Mouse (Mus musculus): ENCODE results near the gene Prtg. TPM values are rescaled to one million over a fixed set of nuclear protein-coding genes. Genes with fewer than 3 reads are reported as not detected.

Prtg gene
- polyA plus RNA-seq (2012; rRNA removed): 0.70 and 0.88 TPM in 2 replicates

GRCm38 (mm10) chr9:72806731-72807419 is at the start of gene Prtg:
Prtg (plus strand) TSS chr9:72806874.

GRCm38 (mm10) chr9:72925021-72925934 is 118.6 kb downstream of the Prtg start, which contains the start of gene Pygo1:
Pygo1 (plus strand) TSS chr9:72925645.

GRCm38 (mm10) chr9:72958521-72959450 is 152.1 kb downstream of the Prtg start, which contains the start of the genes Dyx1c1 and Gm44503:
Dyx1c1 (plus strand) TSS chr9:72958785.
Gm44503 (plus strand) TSS chr9:72958852.

Other genes starting within 250 kb of the Prtg start
- gene Nedd4, start 144.5 kb upstream of the Prtg start, polyA plus RNA-seq (2012; rRNA removed): 575 and 609 TPM in 2 replicates
- gene Pygo1, start 118.8 kb downstream of the Prtg start, polyA plus RNA-seq (2012; rRNA removed): 12.8 and 13.3 TPM in 2 replicates
- gene Dyx1c1, start 151.9 kb downstream of the Prtg start, polyA plus RNA-seq (2012; rRNA removed): 2.5 TPM in 2 replicates
- gene Gm44503, start 152.0 kb downstream of the Prtg start, polyA plus RNA-seq (2012; rRNA removed): not detected in 2 replicates
- gene Ccpg1os, start 178.5 kb downstream of the Prtg start, polyA plus RNA-seq (2012; rRNA removed): 19.4 and 25.0 TPM in 2 replicates
- 22.6 and 24.6 TPM in 2 replicates for gene Ccpg1, start 178.6 kb downstream of the Prtg start, polyA plus RNA-seq (2012; rRNA removed)
- 14.4 and 17.5 TPM in 2 replicates for gene Pigb, start 233.5 kb downstream of the Prtg start, polyA plus RNA-seq (2012; rRNA removed)
- 1.5 and 2.7 TPM in 2 replicates for gene Rab27a, start 238.0 kb downstream of the Prtg start, polyA plus RNA-seq (2012; rRNA removed)

Measured in central nervous system, embryonic 14 days (tissue).